Mouse (Mus musculus) cerebellum, adult 2 months (tissue): ENCODE results near the gene Cd86. TPM values are rescaled to one million over a fixed set of nuclear protein-coding genes. Genes with fewer than 3 reads are reported as not detected.

Experiments
- DNase-seq, 2 experiments: peaks; one replicate each; pipeline ENCODE4 v3.0.0; 2021
- H3K27ac ChIP-seq: fragments of 200-500 bp; 2 replicates; pipeline ENCODE4 v1.5.1; 2012; ENCODE audit warnings: low read length, control low read depth, inconsistent platforms; ENCODE audit not compliant: insufficient read depth
- H3K27me3 ChIP-seq: fragments of 200-500 bp; 2 replicates; pipeline ENCODE4 v1.6.1; 2012; ENCODE audit warnings: inconsistent platforms, mild to moderate bottlenecking, low read length, moderate library complexity; ENCODE audit not compliant: control insufficient read depth, insufficient read depth
- H3K4me1 ChIP-seq: fragments of 200-500 bp; 2 replicates; pipeline ENCODE4 v1.6.1; 2011; ENCODE audit warnings: low read length; ENCODE audit not compliant: control insufficient read depth, insufficient read depth
- H3K4me3 ChIP-seq: fragments of 200-500 bp; replicated peaks from 2 replicates; pipeline ENCODE3; 2011; ENCODE audit warnings: mild to moderate bottlenecking, low read depth, low read length, control low read depth; ENCODE audit not compliant: insufficient read depth
- CTCF ChIP-seq: fragments of 200-500 bp; IDR thresholded peaks from 2 replicates; pipeline ENCODE4 v1.5.1; 2011; ENCODE audit warnings: low read depth, mild to moderate bottlenecking, control low read depth, low read length, moderate library complexity, borderline replicate concordance; ENCODE audit not compliant: insufficient read depth
- POLR2A ChIP-seq: fragments of 200-500 bp; IDR thresholded peaks from 2 replicates; pipeline ENCODE4 v1.6.1; 2011; ENCODE audit warnings: low read length, control low read depth, borderline replicate concordance; ENCODE audit not compliant: insufficient read depth
- WGBS: fragments of 180-500 bp; shearing (Covaris S2); methylation state at CpG from one replicate; pipeline ENCODE4 v1.1.7; 2018; 5-methylcytosine and 5-hydroxymethylcytosine counted together
- polyA plus RNA-seq: library from polyadenylated mRNA; depleted of rRNA; stranded (reverse); fragments of >200 nt; gene quantifications from 2 replicates; pipeline ENCODE4 v1.2.3, GENCODE M21; 2012

Cd86 gene
- polyA plus RNA-seq, 1 experiment = 0.62 TPM

DNA sequence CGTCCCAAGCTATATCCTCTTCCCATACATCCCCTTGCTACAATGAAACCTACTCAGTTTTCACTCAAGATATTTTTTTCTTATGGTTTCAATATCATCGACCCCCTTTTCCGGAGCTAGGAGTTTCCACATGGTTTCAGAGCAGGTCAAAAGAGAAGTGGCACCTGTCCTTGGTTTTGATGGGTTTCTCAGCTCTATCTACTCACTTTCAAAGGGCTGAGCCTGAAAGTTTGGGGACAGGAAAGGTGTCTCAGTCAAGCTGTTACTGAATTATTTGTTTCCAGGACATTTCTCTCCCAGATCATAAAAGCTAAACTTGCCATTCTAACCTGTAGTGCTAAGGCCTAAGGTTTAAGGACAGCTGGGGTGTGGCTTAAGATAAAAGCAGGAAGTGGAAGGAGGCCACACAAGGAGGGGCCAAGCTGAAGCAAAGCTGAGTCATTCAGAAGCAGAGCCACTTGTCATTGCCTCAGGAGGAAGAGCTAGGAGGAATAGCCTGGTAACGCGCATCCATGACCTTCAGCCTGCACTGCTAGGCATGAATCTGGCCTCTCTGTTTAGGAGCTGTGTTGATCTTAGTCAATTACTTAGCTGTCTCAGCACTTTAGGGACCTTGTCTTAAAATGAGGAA lies 39.2 kb downstream of the Cd86 start:
- H3K4me1 ChIP-seq = no peaks in the 10 kb centered on the region
- 89% methylated on average over 5 of the region's 5 CpGs for WGBS
- TF ChIP-seq POLR2A = no peak
- no peak for DNase-seq
- no peaks in the 10 kb centered on the region for H3K27me3 ChIP-seq
- H3K4me3 ChIP-seq = no peak overlapping the region
- no peak overlapping the region for H3K27ac ChIP-seq

GRCm38 (mm10) chr16:36625909-36626308 lies 40.0 kb downstream of the Cd86 start:
- H3K4me3 ChIP-seq = no peak overlapping the region
- 100% methylated on average over 1 of the region's 1 CpGs for WGBS

DNA sequence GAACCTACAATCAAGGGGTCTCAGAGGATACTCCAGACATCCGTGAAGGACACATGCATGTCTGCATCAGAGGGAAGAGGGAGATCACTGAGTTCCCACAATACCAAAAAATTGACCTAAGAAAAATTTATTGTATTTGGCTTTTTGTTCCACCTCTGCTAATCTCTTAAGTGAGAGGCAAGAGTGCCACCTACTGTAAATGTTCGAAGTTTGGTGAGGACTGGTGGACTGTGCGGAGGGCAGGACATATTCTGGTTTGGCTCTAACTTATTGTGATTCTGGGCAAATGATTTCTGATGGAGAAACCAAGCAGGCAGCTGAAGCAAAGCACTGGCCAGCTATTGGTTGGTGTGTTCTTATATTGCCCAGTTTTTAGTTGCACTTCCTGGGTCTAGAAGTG lies 43.6 kb downstream of the Cd86 start:
- Histone ChIP-seq H3K27ac (no peak overlapping the region), H3K27me3 (no peaks in the 10 kb centered on the region), H3K4me1 (no peaks in the 10 kb centered on the region), H3K4me3 (no peak overlapping the region)
- no peak for TF ChIP-seq CTCF
- TF ChIP-seq POLR2A = no peak
- WGBS = 80% methylated on average over 3 of the region's 3 CpGs
- no peak for DNase-seq

More at GRCm38 (mm10) chr16:36625909-36626308, 40.0 kb downstream of the Cd86 start:
- no peaks in the 10 kb centered on the region for H3K4me1 ChIP-seq
- no peak overlapping the region for H3K27ac ChIP-seq
- DNase-seq = no peak
- no peak for TF ChIP-seq CTCF
- TF ChIP-seq POLR2A = no peak
- no peaks in the 10 kb centered on the region for H3K27me3 ChIP-seq

GRCm38 (mm10) chr16:36621108-36621507 lies 44.8 kb downstream of the Cd86 start:
- 66% methylated on average over 3 of the region's 3 CpGs for WGBS
- DNase-seq = no peak
- TF ChIP-seq CTCF (no peak), POLR2A (no peak)
- Histone ChIP-seq H3K4me1 (no peaks in the 10 kb centered on the region), H3K27me3 (no peaks in the 10 kb centered on the region), H3K27ac (no peak overlapping the region), H3K4me3 (no peak overlapping the region)

GRCm38 (mm10) chr16:36613701-36614100 lies 52.2 kb downstream of the Cd86 start:
- no peak for TF ChIP-seq CTCF
- TF ChIP-seq POLR2A = no peak
- no peak overlapping the region for H3K27ac ChIP-seq
- H3K27me3 ChIP-seq = no peaks in the 10 kb centered on the region
- no peak overlapping the region for H3K4me3 ChIP-seq
- no peak for DNase-seq
- H3K4me1 ChIP-seq = no peaks in the 10 kb centered on the region
- WGBS = 69% methylated on average over 2 of the region's 2 CpGs

DNA sequence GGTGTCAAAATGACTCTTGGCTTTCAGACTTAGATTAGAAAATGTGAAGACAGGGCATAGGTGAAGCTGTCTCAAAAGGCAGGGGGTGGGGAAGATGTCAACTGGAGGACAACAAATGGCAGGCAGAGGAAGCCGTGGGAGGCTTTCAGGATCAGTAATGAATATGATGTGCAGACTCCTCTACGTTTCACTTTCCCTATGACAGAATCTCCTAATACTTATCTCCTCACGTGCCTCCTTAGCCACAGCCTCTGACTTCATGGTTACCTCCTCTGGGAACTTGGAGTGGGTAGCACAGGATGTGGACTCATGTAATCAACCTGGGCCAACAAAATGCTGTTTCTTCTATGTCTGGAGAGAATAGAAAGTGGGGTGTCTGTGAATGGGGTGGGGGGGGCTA lies 63.2 kb downstream of the Cd86 start:
- no peaks in the 10 kb centered on the region for H3K27me3 ChIP-seq
- WGBS = 75% methylated on average over 3 of the region's 3 CpGs
- no peak overlapping the region for H3K4me3 ChIP-seq
- H3K4me1 ChIP-seq = no peaks in the 10 kb centered on the region
- H3K27ac ChIP-seq = no peak overlapping the region
- no peak for TF ChIP-seq POLR2A
- DNase-seq = no peak

DNA sequence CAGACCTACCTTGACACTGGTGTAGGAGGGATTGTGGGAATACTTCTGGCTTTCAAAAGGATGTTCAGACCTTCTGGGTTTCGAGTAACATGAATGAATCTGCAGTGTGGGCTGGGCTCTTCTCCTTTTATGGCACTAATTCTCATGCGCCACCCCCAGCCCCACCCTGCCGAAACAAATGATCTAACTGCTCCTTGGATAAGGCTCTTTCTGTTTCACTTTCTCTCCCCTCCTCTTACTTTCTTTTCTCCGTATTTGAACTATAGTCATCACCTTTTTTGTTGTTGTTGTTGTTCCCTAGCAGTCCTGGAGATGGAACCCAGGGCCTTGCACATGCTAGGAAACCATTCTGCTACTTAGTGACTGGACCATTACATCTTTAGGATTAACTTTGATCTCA lies 67.6 kb downstream of the Cd86 start:
- WGBS = 87% methylated on average over 4 of the region's 4 CpGs
- DNase-seq = no peak
- no peak overlapping the region for H3K27ac ChIP-seq
- H3K4me3 ChIP-seq = no peak overlapping the region
- no peaks in the 10 kb centered on the region for H3K27me3 ChIP-seq
- TF ChIP-seq POLR2A (no peak), CTCF (no peak)
- H3K4me1 ChIP-seq = no peaks in the 10 kb centered on the region

DNA sequence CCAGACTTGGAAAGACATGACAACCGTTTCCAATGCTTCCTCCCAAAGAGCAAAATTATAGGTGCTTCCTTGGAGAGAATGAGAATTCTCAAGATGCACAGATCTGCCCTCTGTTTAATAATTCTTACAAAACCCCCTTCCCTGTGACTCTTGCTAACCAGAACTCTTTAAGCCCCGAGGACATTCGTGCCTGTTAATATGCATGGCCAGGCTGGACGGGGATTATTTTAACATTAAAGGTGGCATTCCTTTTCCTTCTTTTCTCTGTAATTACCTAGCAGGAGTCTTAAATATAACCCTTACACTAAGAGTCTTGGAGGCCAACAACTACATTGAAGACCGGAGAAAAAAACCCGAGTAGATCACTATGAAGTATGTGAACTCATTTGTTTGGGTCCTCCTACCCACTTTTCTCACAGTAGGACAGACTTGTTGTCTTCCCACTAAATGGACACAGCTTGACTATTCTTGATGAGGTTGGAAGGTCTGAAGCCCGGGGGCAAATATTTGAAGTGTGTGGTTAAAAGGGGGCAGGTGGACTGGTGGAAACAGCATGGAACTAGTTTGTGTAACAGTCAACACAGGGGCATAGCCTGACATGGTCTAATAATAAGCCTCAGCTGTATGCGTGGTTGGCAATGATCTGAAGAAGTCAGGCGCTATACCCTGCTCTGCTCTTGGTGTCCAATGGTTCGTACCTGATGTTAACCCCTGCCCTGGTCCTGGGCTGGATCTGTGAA lies 69.0 kb downstream of the Cd86 start:
- 88% methylated on average over 10 of the region's 10 CpGs for WGBS

More for the DNA sequence above, 69.0 kb downstream of the Cd86 start:
- Histone ChIP-seq H3K27ac (no peak overlapping the region), H3K4me3 (no peak overlapping the region), H3K27me3 (no peaks in the 10 kb centered on the region), H3K4me1 (no peaks in the 10 kb centered on the region)
- DNase-seq = no peak
- TF ChIP-seq CTCF = no peak
